Mouse (Mus musculus) ES-E14 (cell line): ENCODE results near the gene Scarf1.

Experiments used
- MAFK ChIP-seq: IDR thresholded peaks from 2 replicates; pipeline ENCODE4 v1.6.1; 2014; ENCODE audit warnings: mild to moderate bottlenecking, low read depth, low read length, inconsistent platforms; ENCODE audit not compliant: insufficient read depth
- ZC3H11A ChIP-seq: IDR thresholded peaks from 2 replicates; pipeline ENCODE4 v1.6.1; 2012; ENCODE audit warnings: low read depth, mild to moderate bottlenecking, inconsistent platforms, low read length, borderline replicate concordance
- ZNF384 ChIP-seq: IDR thresholded peaks from 2 replicates; pipeline ENCODE4 v1.6.1; 2012; ENCODE audit warnings: low read depth, low read length, inconsistent platforms

DNA sequence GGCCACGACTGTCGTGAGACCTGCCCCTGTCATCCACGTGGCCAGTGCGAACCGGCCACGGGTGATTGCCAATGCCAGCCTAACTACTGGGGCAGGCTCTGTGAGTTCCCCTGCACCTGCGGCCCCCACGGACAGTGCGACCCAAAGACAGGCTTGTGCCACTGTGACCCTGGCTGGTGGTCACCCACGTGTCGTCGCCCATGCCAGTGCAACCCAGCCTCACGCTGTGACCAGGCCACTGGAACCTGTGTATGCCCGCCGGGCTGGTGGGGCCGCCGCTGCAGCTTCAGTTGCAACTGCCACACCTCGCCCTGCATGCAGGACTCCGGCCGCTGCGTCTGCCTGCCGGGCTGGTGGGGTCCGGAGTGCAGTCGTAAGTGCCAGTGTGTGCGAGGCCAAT, 1.8 kb downstream of the Scarf1 start:
- TF ChIP-seq MAFK (no peak), ZC3H11A (no peak), ZNF384 (no peak)
